Mouse (Mus musculus): Measurements from ENCODE around the gene Efcab5. TPM values are rescaled to one million over a fixed set of nuclear protein-coding genes. Genes with fewer than 3 reads are reported as not detected.
A peak's percentile ranks its signal among the peaks of the same experiment; 100 is the strongest.

Gene Efcab5
- polyA plus RNA-seq, 1 experiment from 2014 or later, result 0.86 TPM

- Histone ChIP-seq H3K27ac (no peak overlapping the region), H3K4me2 (no peak overlapping the region), H3K36me3 (peaks cover 18% of the 10 kb centered on the region), H3K9ac (no peak overlapping the region), H3K9me3 (no peaks in the 10 kb centered on the region), H3K4me1 (no peaks in the 10 kb centered on the region), H3K4me3 (no peak overlapping the region), H3K27me3 (no peaks in the 10 kb centered on the region)
- WGBS, result 83% methylated on average over 2 of the region's 2 CpGs
- ATAC-seq (ENCODE audit: insufficient number of reproducible peaks, low FRiP score, low TSS enrichment, low read depth), result no peak
Measured at GRCm38 (mm10) chr11:77042816-77043215, 146.0 kb downstream of the Efcab5 start.

DNA sequence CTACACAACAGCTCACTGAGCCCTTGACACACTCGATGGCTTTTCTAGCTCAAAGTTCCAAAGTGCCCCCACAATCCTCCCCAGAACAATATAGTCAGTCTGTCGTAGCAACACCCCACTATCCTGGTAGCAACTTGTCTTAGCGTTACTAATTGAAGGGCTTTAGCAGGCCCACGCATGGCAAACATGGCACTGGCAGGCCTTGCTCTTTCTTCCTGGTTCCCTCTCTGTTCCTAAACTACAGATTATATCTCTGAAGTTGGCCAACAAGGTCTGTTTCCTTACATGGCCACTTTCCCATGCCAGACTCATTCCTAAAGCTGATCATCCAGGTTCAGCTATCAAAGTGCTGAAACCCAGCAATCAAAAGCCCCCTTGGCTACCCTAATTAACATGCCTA, 146.9 kb downstream of the Efcab5 start:
- WGBS, result 84% methylated on average over 4 of the region's 4 CpGs

More for the DNA sequence above, 146.9 kb downstream of the Efcab5 start:
- no peak overlapping the region for H3K4me3 ChIP-seq
- H3K9ac ChIP-seq, result no peak overlapping the region
- H3K36me3 ChIP-seq, result peaks cover 18% of the 10 kb centered on the region
- no peaks in the 10 kb centered on the region for H3K9me3 ChIP-seq
- no peaks in the 10 kb centered on the region for H3K4me1 ChIP-seq
- no peak overlapping the region for H3K27ac ChIP-seq
- ATAC-seq (ENCODE audit: insufficient number of reproducible peaks, low FRiP score, low TSS enrichment, low read depth), result no peak
- no peaks in the 10 kb centered on the region for H3K27me3 ChIP-seq
- H3K4me2 ChIP-seq, result no peak overlapping the region

MicroRNAs within 50 kb of the gene (microRNA counts, 519-probe panel; counts per million panel counts)
- microRNA mmu-miR-423-3p (2,831 counts per million, percentile 63 among the panel's probes with 10 or more counts), microRNA mmu-miR-423-5p (2,805 counts per million, percentile 63 among the panel's probes with 10 or more counts)

Small RNAs within 50 kb of the gene (microRNA-seq; reads per million reads assigned to microRNA genes)
- gene Mir423, result 4,817 reads per million, percentile 89 among the genes with 10 or more reads in this experiment

Other genes with a start within 250 kb of the Efcab5 start
- 3.5 and 4.0 TPM in 2 replicates for gene Slc6a4, start 190.4 kb downstream of the Efcab5 start, polyA plus RNA-seq (2015; fragmentation: Nextera tagmentation; extraction: Ambion mirVana)
- gene Nsrp1, start 110.5 kb downstream of the Efcab5 start, polyA plus RNA-seq (2015; fragmentation: Nextera tagmentation; extraction: Ambion mirVana), result 76.7 and 85.9 TPM in 2 replicates
- gene Ssh2, start 27.3 kb upstream of the Efcab5 start, polyA plus RNA-seq (2015; fragmentation: Nextera tagmentation; extraction: Ambion mirVana), result 7.6 and 7.9 TPM in 2 replicates

Measured in limb, embryonic 15.5 days (tissue).